Mouse (Mus musculus) E14TG2a.4 (cell line): ENCODE measurements around the gene B020031M17Rik.
"Not testable (repeated sequence)": the region's sequence is repeated elsewhere in the genome, so short reads cannot be mapped to it uniquely, and the experiment has no call there.

Experiments
- CTCF ChIP-seq: conservative IDR thresholded peaks from 2 replicates; pipeline ENCODE4 v1.5.1; 2014; ENCODE audit warnings: low read length
- NANOG ChIP-seq: IDR thresholded peaks from 2 replicates; pipeline ENCODE4 v1.6.1; 2014; ENCODE audit warnings: borderline replicate concordance, low read length, mixed read lengths
- POU5F1 ChIP-seq: IDR thresholded peaks from 2 replicates; pipeline ENCODE4 v1.6.1; 2014; ENCODE audit warnings: low read length, borderline replicate concordance

- TF ChIP-seq CTCF, POU5F1, NANOG: not testable (repeated sequence)
These were observed 48.6 kb upstream of the B020031M17Rik start for GRCm38 (mm10) chr13:119999215-119999614.
